ENCODE assay signal across 8 mouse cellular contexts in genomic region chr8:106136156-106137130, GRCm38 (mm10). TPM values are rescaled to one million over a fixed set of nuclear protein-coding genes. Genes with fewer than 3 reads are reported as not detected.
DNase-seq lines count a peak whose midpoint lies in the region; ATAC-seq and TF ChIP-seq lines count a peak whose summit lies in the region.

Gene Esrp2, minus strand, starts transcription at chr8:106136974.

- TF ChIP-seq POLR2A in lung, adult 2 months (IDR thresholded peaks at IDR 0.05; ENCODE audit: borderline replicate concordance, extremely low read depth, low read depth, low read length): peak; percentile 81; the same call in 1 of the 2 replicates

- H3K36me3 ChIP-seq in forebrain, postnatal 0 days (ENCODE audit: insufficient read depth): peaks cover 8% of the 10 kb centered on the region
- peaks cover 5% of the 10 kb centered on the region; the same call in 1 of the 2 replicates for H3K36me3 ChIP-seq in neural tube, embryonic 15.5 days

- peaks cover 16% of the 10 kb centered on the region for H3K4me1 ChIP-seq in forebrain, postnatal 0 days (ENCODE audit: insufficient read depth)
- peaks cover 10% of the 10 kb centered on the region; the same call in 1 of the 2 replicates for H3K4me1 ChIP-seq in lung, adult 2 months (ENCODE audit: control insufficient read depth, insufficient read depth, low read length)
- peaks cover 34% of the 10 kb centered on the region for H3K4me1 ChIP-seq in neural tube, embryonic 15.5 days

- H3K4me2 ChIP-seq in forebrain, postnatal 0 days (ENCODE audit: low read depth): peak within 1 kb of the TSS; percentile 88
- peak within 1 kb of the TSS; percentile 85 for H3K4me2 ChIP-seq in neural tube, embryonic 15.5 days

- TF ChIP-seq CTCF in forebrain, postnatal 0 days (IDR thresholded peaks at IDR 0.05; ENCODE audit: low read depth): no peak
- TF ChIP-seq CTCF in lung, adult 2 months (IDR thresholded peaks at IDR 0.05; ENCODE audit: insufficient read depth, low read length): no peak

- no peak within 1 kb of the TSS for H3K27ac ChIP-seq in forebrain, postnatal 0 days (ENCODE audit: low read depth, low read length)
- no peak within 1 kb of the TSS for H3K27ac ChIP-seq in neural tube, embryonic 15.5 days (replicated peaks)

- under 1% methylated on average over 84 of the region's 86 CpGs for WGBS in forebrain, postnatal 0 days
- 1% methylated on average over 86 of the region's 86 CpGs for WGBS in lung, adult 2 months
- under 1% methylated on average over 84 of the region's 86 CpGs for WGBS in neural tube, embryonic 15.5 days

- H3K9ac ChIP-seq in forebrain, postnatal 0 days: peak within 1 kb of the TSS; percentile 35; the same call in 1 of the 2 replicates
- H3K9ac ChIP-seq in neural tube, embryonic 15.5 days (replicated peaks): peak within 1 kb of the TSS; percentile 42

- peak within 1 kb of the TSS; percentile 44 for H3K4me3 ChIP-seq in forebrain, postnatal 0 days (ENCODE audit: low read depth, low read length)
- H3K4me3 ChIP-seq in lung, adult 2 months (replicated peaks; ENCODE audit: extremely low read depth, low read depth, low read length): peak within 1 kb of the TSS; percentile 75
- H3K4me3 ChIP-seq in neural tube, embryonic 15.5 days (replicated peaks): peak within 1 kb of the TSS; percentile 47

- H3K9me3 ChIP-seq in forebrain, postnatal 0 days (ENCODE audit: low read length): no peaks in the 10 kb centered on the region
- no peaks in the 10 kb centered on the region for H3K9me3 ChIP-seq in neural tube, embryonic 15.5 days (replicated peaks)

- peaks cover 53% of the 10 kb centered on the region for H3K27me3 ChIP-seq in forebrain, postnatal 0 days (ENCODE audit: insufficient read depth, low read length)
- H3K27me3 ChIP-seq in neural tube, embryonic 15.5 days (replicated peaks): peaks cover 73% of the 10 kb centered on the region

- ATAC-seq in forebrain, postnatal 0 days: no peak
- no peak for ATAC-seq in neural tube, embryonic 15.5 days (ENCODE audit: low FRiP score)

- DNase-seq in ovary, adult 18-20 months (ENCODE audit: low spot score): peak; percentile 62
- no peak for DNase-seq in ovary, postnatal 10 days (ENCODE audit: low spot score)
- DNase-seq in forebrain, postnatal 0 days: no peak
- DNase-seq in kidney, adult 18-20 months: peak; percentile 90
- peak; percentile 82 for DNase-seq in lung, adult 2 months
- DNase-seq in natural killer cell, adult 2 months (ENCODE audit: low spot score in 2 of 2): no peak
- DNase-seq in cerebellum, adult 11-12 months: no peak

RNA-seq across cellular contexts. Expression of gene Esrp2, which starts in this region (rescaled TPM):
- 0.14 TPM in 1 of 2 replicates, not detected in the other for total RNA-seq in forebrain, postnatal 0 days (2014; rRNA removed)
- polyA plus RNA-seq in forebrain, postnatal 0 days (2015; fragmentation: Nextera tagmentation; extraction: Ambion mirVana): not detected in 2 replicates
- polyA plus RNA-seq in lung, adult 2 months (2012; rRNA removed): 40.1 and 47.0 TPM in 2 replicates
- polyA plus RNA-seq in neural tube, embryonic 15.5 days (2015; fragmentation: Nextera tagmentation; extraction: Ambion mirVana): 0.17 and 4.5 TPM in 2 replicates

Comparison
In these comparisons a context has a peak if more than half of its experiments do, and no peak if none do; other contexts are left out.
1. DNase-seq: peak in ovary, adult 18-20 months (single experiment), kidney, adult 18-20 months (single experiment) and lung, adult 2 months (single experiment); none in ovary, postnatal 10 days (single experiment), forebrain, postnatal 0 days (single experiment), natural killer cell, adult 2 months (0 of 2) and cerebellum, adult 11-12 months (single experiment).
2. Peak in every context shown above with its lines, with median percentiles within 50 percentile points of each other: H3K4me3 ChIP-seq.